Mouse (Mus musculus): ENCODE measurements around the gene Actrt3.
A peak's percentile ranks its signal among the peaks of the same experiment; 100 is the strongest.

The Actrt3 gene

DNA sequence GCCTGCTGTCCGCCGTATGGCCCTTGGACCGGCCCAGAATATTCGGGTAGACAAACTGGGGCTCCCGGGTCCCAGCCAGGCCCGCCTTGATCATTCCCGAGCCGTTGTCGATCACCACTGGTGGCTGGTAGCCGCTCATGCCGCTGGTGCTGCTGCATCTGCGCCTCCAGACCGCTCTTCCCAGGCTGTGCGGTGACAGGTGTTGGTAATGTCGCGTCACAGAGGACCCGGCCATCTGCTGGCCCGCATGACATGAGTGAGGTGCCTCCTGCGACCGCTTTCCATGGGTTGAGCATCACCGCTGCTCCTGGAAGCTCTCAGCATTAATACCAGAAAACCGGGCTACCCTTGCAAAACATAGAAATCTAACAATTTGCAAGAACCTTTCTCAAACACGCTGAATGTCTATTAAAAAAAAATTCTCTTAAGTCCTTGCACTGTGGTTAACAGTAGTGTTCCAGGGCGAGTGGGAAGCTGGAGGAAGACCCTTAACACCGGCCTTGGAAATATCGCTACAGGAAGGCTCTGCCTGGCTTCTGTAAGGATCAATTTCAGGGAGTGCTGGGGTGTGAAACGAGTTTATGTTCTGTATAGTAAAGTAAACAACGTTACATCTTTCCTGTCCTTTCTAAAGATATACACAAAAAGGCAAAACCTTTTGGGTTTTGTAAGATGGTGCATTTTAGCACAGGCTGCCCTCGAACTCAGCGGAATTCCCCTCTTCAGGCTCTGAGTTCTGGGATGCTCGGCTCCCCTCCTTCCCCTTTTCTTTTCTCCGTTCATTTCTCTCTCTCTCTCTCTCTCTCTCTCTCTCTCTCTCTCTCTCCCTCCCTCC is at the start of gene Actrt3:
Gene Actrt3 (minus strand): TSS at position 229 of the 835 bp plus-strand sequence.
- DNase-seq (ENCODE audit: low spot score): no peak

DNA sequence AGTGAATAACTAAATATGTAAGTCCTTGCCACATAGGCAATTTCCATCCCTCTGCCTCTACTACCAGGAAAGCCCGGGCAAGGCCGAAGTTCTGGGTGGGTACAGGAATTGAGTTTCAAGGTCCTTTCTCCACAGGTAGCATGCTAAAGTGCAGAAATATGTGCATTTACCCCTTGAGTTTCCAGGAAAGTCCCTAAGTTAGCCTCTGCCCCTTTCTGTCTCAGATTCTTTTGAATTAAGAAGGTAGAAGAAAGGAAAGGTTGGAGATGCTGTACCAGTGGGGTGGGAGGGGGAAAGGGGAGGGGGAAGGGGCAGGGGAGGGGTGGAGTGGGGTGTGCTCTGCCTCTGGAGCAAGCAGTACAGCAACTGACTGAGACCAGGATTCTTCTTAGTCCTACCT is 48.7 kb upstream of the Actrt3 start:
- DNase-seq (ENCODE audit: low spot score): no peak

GRCm38 (mm10) chr3:30647440-30648090 is 47.8 kb upstream of the Actrt3 start, which contains the start of gene Lrrc34:
Gene Lrrc34 (minus strand): TSS chr3:30647869.
- DNase-seq (ENCODE audit: low spot score): peak; percentile 43

DNA sequence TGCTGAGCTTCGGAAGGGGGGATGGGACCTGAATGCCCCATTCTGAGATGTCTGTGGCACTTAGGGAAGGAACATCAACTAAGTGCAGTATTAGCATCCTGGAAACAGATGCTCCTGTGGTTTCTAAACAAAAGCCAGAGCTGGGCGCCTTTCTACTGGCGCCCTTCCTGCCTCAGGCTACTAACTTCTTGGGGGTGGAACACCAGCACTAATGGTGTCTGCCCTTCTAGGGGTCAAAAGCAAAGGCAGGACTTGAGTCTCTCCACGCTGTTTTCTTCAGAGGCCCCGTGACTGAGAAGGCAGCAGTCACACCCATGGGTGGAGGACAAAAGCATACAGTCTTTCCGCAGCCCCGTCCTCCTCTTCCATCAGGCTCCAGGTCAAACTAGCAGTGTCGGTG is 47.0 kb upstream of the Actrt3 start:
- no peak for DNase-seq (ENCODE audit: low spot score)

GRCm38 (mm10) chr3:30644207-30644606 is 44.5 kb upstream of the Actrt3 start, which contains the start of gene Lrriq4:
Gene Lrriq4 (plus strand): TSS chr3:30644507.
- no peak for DNase-seq (ENCODE audit: low spot score)

GRCm38 (mm10) chr3:30635629-30636028 is 35.9 kb upstream of the Actrt3 start:
- DNase-seq (ENCODE audit: low spot score): no peak

DNA sequence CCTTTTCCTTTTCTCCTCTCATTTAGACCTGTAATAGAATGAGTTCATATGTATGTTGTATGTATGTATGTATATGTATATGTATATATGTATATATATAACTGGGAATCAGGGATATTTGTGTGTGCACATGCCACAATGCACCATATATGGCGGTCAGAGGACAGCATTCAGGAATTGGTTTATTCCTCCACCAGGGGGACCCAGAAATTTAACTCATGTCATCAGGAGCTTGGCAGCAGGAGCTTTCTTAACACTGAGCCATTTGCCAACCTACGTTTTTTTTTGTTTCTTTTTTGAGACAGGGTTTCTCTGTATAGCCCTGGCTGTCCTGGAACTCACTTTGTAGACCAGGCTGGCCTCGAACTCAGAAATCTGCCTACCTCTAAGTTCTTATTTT is 33.9 kb upstream of the Actrt3 start:
- no peak for DNase-seq (ENCODE audit: low spot score)

GRCm38 (mm10) chr3:30620132-30620531 is 20.4 kb upstream of the Actrt3 start:
- no peak for DNase-seq (ENCODE audit: low spot score)

GRCm38 (mm10) chr3:30610930-30611329 is 11.2 kb upstream of the Actrt3 start:
- no peak for DNase-seq (ENCODE audit: low spot score)

- DNase-seq (ENCODE audit: low spot score): no peak
These were observed 9.3 kb upstream of the Actrt3 start for GRCm38 (mm10) chr3:30608999-30609398.

- no peak for DNase-seq (ENCODE audit: low spot score)
These were observed 3.5 kb upstream of the Actrt3 start for GRCm38 (mm10) chr3:30603256-30603655.

- peak; percentile 62 for DNase-seq (ENCODE audit: low spot score)
These were observed 3.0 kb upstream of the Actrt3 start for GRCm38 (mm10) chr3:30602740-30603098.

DNA sequence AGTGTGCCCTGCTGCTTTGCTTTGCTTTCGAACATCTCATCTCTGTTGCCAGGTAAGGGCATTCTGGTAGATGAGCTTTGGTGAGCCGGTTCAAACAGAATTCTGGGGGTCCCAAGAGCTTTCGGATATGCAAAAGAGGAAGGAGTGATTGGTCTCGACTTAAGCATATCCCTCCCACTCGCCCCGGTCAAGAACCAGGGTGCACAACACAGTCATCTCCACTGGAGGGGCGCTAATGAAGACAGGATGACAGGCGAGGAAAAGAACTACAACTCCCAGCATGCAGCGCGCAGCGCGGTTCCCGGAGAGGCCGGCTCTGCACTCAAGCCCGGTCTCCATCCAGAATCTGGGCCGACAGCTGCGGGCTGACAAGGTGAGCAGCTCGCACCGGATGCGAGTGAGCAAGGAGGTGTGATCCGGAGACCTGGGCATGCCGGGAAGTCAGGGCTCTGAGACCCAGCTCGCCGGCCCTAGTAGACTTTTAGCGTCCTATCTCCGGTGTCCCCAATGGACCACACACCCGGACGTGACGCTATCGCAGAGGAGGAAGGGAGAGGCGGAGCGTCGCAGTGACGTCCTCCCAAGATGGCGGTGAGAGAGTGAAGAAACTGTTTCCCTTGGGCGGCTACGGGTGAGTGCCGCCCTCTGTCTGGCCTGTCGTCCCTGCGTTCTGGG is 2.5 kb upstream of the Actrt3 start, which contains the start of gene Mynn:
Gene Mynn (plus strand): TSS at position 1 of the 675 bp plus-strand sequence.
- DNase-seq (ENCODE audit: low spot score): peak; percentile 96

GRCm38 (mm10) chr3:30601610-30602064 is 1.9 kb upstream of the Actrt3 start:
- DNase-seq (ENCODE audit: low spot score): no peak

DNA sequence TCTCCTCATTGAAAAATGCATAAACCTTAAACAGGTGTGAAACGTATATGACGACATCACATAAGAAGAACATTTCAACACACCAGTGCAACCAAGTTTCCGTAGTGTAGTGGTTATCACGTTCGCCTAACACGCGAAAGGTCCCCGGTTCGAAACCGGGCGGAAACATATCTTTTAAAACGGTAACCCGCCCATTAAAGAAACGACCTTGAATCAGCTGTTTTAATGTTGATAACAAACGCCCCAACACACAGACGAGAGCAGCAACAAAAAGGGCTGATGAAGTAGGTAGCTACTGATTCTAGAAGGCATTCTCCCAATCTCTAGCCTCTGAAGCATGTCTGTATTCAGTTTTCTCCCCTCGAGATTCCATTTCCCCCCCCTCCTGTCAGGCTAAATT is 1.4 kb upstream of the Actrt3 start:
- peak; percentile 85 for DNase-seq (ENCODE audit: low spot score)

DNA sequence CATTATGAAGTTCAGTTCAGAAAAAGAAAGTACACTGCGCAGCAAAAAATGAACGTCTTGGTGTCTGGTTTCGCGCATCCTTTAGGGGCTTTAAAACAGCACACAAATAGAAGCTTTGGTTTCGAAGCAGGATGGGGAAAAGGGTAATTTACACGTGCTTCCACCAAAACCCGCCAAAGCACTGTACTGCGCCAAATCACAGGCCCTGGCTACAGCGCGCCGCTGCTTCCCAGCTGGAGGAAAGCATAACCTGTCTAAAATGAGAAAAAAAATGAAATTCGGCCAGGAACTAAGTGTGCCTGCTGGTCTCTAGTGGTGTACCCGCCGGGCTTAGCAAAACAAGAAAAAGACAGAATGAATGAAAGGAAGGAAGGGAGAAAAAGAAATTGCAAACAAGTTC is 978 bp upstream of the Actrt3 start:
- DNase-seq (ENCODE audit: low spot score): no peak

DNA sequence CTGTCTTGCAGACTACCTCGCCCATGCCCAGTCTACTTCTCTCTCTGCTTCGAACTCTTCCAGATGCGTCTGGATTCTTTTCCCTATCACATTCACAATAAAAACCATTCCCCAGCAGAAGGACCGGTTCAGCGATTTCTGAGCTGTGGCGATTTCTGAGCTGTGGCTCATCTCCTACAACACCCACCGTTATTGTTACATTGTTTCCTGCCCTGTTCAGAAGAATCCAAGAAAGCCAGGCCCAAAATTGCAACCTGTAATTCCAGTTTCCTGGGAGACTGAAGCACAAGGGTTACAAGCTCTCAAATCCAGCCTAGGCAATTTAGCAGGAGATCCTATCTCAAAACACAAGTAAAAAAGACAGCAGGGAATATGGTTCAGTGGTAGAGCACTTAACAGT is 2.5 kb downstream of the Actrt3 start:
- no peak for DNase-seq (ENCODE audit: low spot score)

GRCm38 (mm10) chr3:30595111-30595832 is 4.5 kb downstream of the Actrt3 start:
- peak; percentile 38 for DNase-seq (ENCODE audit: low spot score)

DNA sequence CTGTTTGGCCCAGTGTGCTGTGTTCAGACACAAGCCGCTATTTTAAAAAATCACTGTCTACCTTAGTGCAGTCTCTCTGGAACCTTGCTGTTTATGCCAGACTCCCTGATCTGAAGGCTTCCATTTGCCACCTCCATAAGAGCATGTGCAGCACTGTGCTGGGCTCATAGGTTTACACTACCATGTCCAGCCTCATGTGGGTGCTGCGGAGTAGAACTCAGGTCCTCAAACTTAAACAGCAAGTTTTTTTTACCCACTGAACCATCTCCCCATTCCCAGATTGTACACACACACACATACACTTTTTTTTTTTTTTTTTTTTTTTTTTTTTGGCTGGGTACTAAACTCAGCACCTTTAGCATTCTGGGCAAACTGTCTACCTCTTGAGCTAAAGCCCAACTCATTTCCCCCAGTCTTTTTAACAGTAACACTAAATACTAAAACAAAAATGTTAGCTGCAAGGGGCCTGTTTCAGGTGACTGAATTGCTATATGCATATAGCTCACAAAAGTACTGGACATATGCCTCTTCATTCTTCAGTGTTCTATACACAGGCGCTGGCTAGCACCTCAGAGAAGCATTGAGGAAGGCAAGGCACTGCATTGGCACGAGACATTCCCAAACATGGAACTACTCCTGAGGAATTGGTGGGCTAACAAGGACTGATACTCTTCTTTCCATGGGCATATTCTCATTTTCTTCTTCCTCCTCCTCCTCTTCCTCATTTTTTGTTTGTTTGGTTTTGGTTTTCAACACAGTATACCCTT is 5.8 kb downstream of the Actrt3 start:
- no peak for DNase-seq (ENCODE audit: low spot score)

- no peak for DNase-seq (ENCODE audit: low spot score)
These were observed 7.3 kb downstream of the Actrt3 start for GRCm38 (mm10) chr3:30592418-30592853.

GRCm38 (mm10) chr3:30588865-30589264 is 10.9 kb downstream of the Actrt3 start:
- no peak for DNase-seq (ENCODE audit: low spot score)
